Mouse (Mus musculus) hindbrain, postnatal 0 days (tissue): Measurements from ENCODE around the gene Dicer1. TPM values are rescaled to one million over a fixed set of nuclear protein-coding genes. Genes with fewer than 3 reads are reported as not detected.

Source experiments
- ATAC-seq: fragments of 200-750 bp; cut with Nextera tagmentation; 2 replicates; pipeline ENCODE4 v1.8.0; 2017; ENCODE audit warnings: mild to moderate bottlenecking, moderate TSS enrichment, moderate library complexity
- DNase-seq: peaks from one replicate; pipeline ENCODE4 v3.0.0-alpha.2; 2015; ENCODE audit warnings: low spot score
- H3K27ac ChIP-seq: fragments of 300-500 bp; sonication (generic); 2 replicates; pipeline ENCODE4 v1.5.1; 2014; ENCODE audit warnings: mild to moderate bottlenecking
- H3K27me3 ChIP-seq: fragments of 300-500 bp; sonication (generic); 2 replicates; pipeline ENCODE4 v1.6.1; 2014; ENCODE audit warnings: low read length, mixed read lengths; ENCODE audit not compliant: insufficient read depth
- H3K36me3 ChIP-seq: fragments of 300-500 bp; sonication (generic); 2 replicates; pipeline ENCODE4 v1.6.1; 2014; ENCODE audit warnings: low read length, mixed read lengths; ENCODE audit not compliant: insufficient read depth
- H3K4me1 ChIP-seq: fragments of 300-500 bp; sonication (generic); 2 replicates; pipeline ENCODE4 v1.6.1; 2014; ENCODE audit warnings: antibody characterized with exemption, low read length, mixed read lengths; ENCODE audit not compliant: insufficient read depth
- H3K4me2 ChIP-seq: fragments of 300-500 bp; sonication (generic); 2 replicates; pipeline ENCODE4 v1.6.1; 2014; ENCODE audit warnings: low read depth, mild to moderate bottlenecking, low read length, moderate library complexity, mixed read lengths
- H3K4me3 ChIP-seq: fragments of 300-500 bp; sonication (generic); 2 replicates; pipeline ENCODE4 v1.5.1; 2014; ENCODE audit warnings: low read length
- H3K9ac ChIP-seq: fragments of 300-500 bp; sonication (generic); replicated peaks from 2 replicates; pipeline ENCODE4 v1.6.1; 2014; ENCODE audit warnings: mild to moderate bottlenecking, low read length, moderate library complexity, mixed read lengths
- H3K9me3 ChIP-seq: fragments of 300-500 bp; sonication (generic); 2 replicates; pipeline ENCODE4 v1.6.1; 2016; ENCODE audit warnings: low read length, mixed read lengths
- CTCF ChIP-seq: IDR thresholded peaks from 2 replicates; pipeline ENCODE4 v1.5.1; 2016; ENCODE audit warnings: antibody characterized with exemption, control low read depth, low read depth
- WGBS: fragments of 180-500 bp; shearing (Covaris S2); extraction: QIAGEN DNeasy Blood & Tissue Kit; methylation state at CpG from one replicate; pipeline ENCODE4 v1.1.7; 2014; 5-methylcytosine and 5-hydroxymethylcytosine counted together
- polyA plus RNA-seq: library from polyadenylated mRNA; unstranded; fragments of >200 nt; fragmentation: Nextera tagmentation; extraction: Ambion mirVana; gene quantifications from 2 replicates; pipeline ENCODE4 v1.2.1, GENCODE M21; 2015
- total RNA-seq: library from RNA; depleted of rRNA; stranded (reverse); fragments of >200 nt; gene quantifications from 2 replicates; pipeline ENCODE4 v1.2.3, GENCODE M21; 2014

The Dicer1 gene
- total and polyA plus RNA-seq, 2 experiments from 2014 or later = 26.5 to 27.4 TPM

DNA sequence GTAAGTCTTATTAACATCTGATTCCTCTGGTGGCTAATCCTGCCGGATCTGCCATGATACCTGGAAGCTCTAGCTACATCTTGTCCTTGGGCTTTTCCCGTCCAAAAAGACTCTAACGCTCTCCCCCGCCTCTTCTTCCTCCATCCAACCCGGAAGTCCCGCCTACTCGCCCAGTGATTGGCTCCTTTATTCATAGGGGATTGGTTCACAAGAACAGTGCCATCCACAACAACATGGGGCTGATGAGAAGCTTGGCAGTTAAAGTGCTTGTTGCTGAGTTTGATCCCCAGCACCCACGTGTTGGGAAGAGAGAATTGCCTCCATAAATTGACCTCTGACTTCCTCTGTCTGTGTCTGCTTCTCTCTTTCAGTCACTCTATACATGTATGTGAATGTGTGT is 9.7 kb upstream of the Dicer1 start:
- Histone ChIP-seq H3K4me2 (no peak overlapping the region), H3K27me3 (no peaks in the 10 kb centered on the region), H3K27ac (no peak overlapping the region), H3K9me3 (no peaks in the 10 kb centered on the region), H3K9ac (no peak overlapping the region), H3K36me3 (no peaks in the 10 kb centered on the region), H3K4me3 (no peak overlapping the region), H3K4me1 (no peaks in the 10 kb centered on the region)
- no peak for TF ChIP-seq CTCF
- 88% methylated on average over 8 of the region's 8 CpGs for WGBS
- DNase-seq = no peak
- ATAC-seq = no peak

DNA sequence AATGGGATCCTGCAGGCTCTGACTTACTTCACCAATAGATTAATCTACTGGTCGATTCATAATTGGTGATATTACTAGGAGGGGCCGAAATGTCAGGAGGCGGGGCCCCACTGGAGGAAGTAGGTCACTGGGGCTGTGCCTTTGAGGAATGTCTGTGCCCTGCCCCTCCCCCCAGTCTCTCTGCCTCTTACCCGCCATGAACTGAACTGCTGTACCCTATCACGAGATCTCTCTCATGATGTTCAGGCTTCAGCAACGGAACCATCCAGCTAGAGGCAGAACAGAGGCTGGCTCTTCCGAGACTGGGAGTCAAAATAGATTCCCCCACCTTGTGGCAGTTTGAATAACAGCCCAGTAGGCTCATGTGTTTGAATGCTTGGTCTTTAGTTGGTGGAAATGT is 6.3 kb upstream of the Dicer1 start:
- Histone ChIP-seq H3K27ac (no peak overlapping the region), H3K27me3 (no peaks in the 10 kb centered on the region), H3K9ac (no peak overlapping the region), H3K4me3 (no peak overlapping the region), H3K9me3 (no peaks in the 10 kb centered on the region), H3K36me3 (no peaks in the 10 kb centered on the region), H3K4me2 (no peak overlapping the region), H3K4me1 (no peaks in the 10 kb centered on the region)
- ATAC-seq (no peak), DNase-seq (no peak)
- WGBS = 92% methylated on average over 7 of the region's 7 CpGs
- TF ChIP-seq CTCF = no peak

DNA sequence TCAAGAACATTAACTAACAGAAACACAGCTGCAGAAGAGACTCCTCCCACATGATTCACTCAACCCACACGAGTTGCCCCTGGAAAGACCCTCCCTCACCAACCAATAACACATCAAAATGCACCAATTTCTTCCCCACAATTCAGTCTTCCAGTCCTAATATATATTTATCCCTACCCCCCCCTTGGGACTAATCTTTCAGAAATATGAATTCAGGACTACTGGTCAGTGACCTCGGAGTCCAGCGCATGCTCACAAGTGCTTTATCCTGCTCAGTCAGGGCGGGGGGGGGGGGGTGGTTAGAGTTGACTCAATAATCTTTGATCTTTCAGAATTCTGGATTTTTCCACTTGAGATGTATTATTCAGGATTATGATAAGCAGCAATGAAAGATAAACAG is 1.9 kb upstream of the Dicer1 start:
- H3K9me3 ChIP-seq = no peaks in the 10 kb centered on the region
- no peak for TF ChIP-seq CTCF
- no peaks in the 10 kb centered on the region for H3K36me3 ChIP-seq
- DNase-seq (no peak), ATAC-seq (no peak)
- 72% methylated on average over 4 of the region's 4 CpGs for WGBS
- no peak overlapping the region for H3K4me3 ChIP-seq
- H3K4me2 ChIP-seq = no peak overlapping the region
- no peak overlapping the region for H3K9ac ChIP-seq
- H3K4me1 ChIP-seq = peaks cover 18% of the 10 kb centered on the region
- no peaks in the 10 kb centered on the region for H3K27me3 ChIP-seq
- no peak overlapping the region for H3K27ac ChIP-seq

DNA sequence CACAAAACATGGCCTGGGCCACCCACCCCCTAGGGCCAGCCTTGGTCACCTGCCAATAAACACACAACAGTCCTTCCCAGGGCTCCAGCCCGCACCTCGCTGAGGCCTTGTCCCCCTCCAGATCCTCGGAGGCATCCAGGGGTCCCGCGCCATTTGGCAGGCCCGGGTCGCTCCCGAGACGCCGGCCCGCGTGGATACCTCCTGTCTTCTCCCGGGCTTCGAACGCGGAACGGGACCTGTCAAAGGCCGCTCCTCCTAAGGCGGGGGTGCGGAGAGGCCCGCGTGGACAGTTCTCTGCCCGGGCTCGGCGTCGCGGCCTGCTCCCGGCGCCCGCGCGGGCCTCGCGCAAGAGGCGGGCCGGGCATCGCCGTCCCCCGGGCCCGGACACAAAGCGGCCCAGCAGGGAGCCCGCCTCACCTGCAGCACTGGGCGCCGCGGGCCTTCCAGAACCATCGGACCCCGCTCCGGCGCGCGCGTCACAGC is 380 bp downstream of the Dicer1 start:
- peak overlapping the region; percentile 97 for H3K9ac ChIP-seq
- no peak for TF ChIP-seq CTCF
- WGBS = 0% methylated on average over 39 of the region's 52 CpGs
- H3K9me3 ChIP-seq = no peaks in the 10 kb centered on the region
- H3K27me3 ChIP-seq = no peaks in the 10 kb centered on the region
- ATAC-seq (peak; percentile 46), DNase-seq (peak; percentile 50)
- peak overlapping the region; percentile 94 for H3K4me2 ChIP-seq
- peaks cover 18% of the 10 kb centered on the region for H3K4me1 ChIP-seq
- H3K4me3 ChIP-seq = peak overlapping the region; percentile 94
- H3K27ac ChIP-seq = peak overlapping the region; percentile 91
- H3K36me3 ChIP-seq = no peaks in the 10 kb centered on the region

DNA sequence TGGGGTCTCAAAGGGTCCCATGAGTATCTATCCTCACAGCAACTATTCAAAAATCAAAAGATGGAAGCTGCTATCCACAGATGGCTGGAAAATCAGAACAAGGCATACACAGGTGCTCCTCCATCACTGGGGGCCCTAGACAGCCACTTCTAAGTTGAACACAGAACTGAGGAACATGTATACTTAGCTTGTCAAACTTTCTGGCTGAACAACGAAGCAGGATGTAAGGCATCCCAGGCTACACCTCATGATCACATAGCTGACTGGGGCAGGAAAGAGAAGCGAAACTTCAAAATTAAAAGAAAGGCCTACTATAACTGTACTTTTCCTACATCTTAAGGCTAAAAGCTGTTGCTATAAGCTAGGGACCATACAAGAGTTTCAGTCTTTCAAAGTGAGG is 2.8 kb downstream of the Dicer1 start:
- H3K9ac ChIP-seq = no peak overlapping the region
- TF ChIP-seq CTCF = no peak
- no peak for ATAC-seq
- 84% methylated on average over 2 of the region's 2 CpGs for WGBS
- H3K36me3 ChIP-seq = no peaks in the 10 kb centered on the region
- H3K27ac ChIP-seq = no peak overlapping the region
- H3K4me1 ChIP-seq = peaks cover 18% of the 10 kb centered on the region
- 0 out of 2 replicates have a peak overlapping the region, but pooled peaks have one; percentile 94 for H3K4me2 ChIP-seq
- H3K9me3 ChIP-seq = no peaks in the 10 kb centered on the region
- no peak overlapping the region for H3K4me3 ChIP-seq
- DNase-seq = no peak
- H3K27me3 ChIP-seq = no peaks in the 10 kb centered on the region

DNA sequence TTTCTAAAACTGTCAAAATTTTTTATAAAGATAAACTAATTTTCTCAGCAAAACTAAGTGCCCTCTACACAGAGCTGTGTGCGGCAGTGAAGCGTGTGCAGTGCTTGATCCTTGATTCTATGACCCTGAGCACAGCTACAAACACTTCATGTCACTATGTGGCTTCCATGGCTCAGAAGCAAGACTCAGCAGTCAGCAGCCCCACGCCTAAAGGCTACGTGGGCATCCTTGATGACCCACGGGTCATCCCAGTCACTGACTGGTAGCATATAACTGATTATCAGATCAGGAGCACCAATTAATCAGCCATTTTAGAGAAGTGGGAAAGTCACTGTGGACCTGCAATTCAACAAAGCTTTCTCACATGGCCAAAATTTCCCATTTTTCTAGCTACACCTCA is 4.5 kb downstream of the Dicer1 start:
- Histone ChIP-seq H3K4me1 (peaks cover 22% of the 10 kb centered on the region), H3K4me2 (no peak overlapping the region), H3K36me3 (no peaks in the 10 kb centered on the region), H3K9me3 (no peaks in the 10 kb centered on the region), H3K4me3 (no peak overlapping the region), H3K9ac (no peak overlapping the region), H3K27me3 (no peaks in the 10 kb centered on the region), H3K27ac (no peak overlapping the region)
- no peak for ATAC-seq
- TF ChIP-seq CTCF = no peak
- no peak for DNase-seq
- 89% methylated on average over 5 of the region's 5 CpGs for WGBS

DNA sequence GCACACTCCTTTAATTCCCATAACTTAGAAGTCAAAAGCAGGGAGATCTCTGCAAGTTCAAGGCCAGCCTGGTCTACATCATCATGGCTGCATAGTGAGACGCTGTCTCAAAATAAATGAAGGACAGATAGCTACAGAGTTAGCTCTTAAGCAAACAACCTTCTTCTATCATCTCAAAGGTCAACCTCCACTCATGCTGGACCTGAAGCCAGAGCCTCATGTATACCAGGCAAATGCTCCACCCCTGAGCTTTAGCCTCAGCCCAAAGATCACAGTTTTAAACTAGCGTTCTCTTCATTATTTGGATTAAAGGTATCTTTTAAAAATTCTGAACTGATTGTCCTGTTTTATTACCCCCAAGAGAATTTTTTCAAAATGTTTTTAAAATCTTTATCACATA is 5.2 kb downstream of the Dicer1 start:
- no peak overlapping the region for H3K4me3 ChIP-seq
- no peak for ATAC-seq
- H3K9me3 ChIP-seq = no peaks in the 10 kb centered on the region
- peaks cover 22% of the 10 kb centered on the region for H3K4me1 ChIP-seq
- H3K36me3 ChIP-seq = no peaks in the 10 kb centered on the region
- no peak for TF ChIP-seq CTCF
- no peak overlapping the region for H3K27ac ChIP-seq
- WGBS = 96% methylated on average over 2 of the region's 2 CpGs
- no peak overlapping the region for H3K4me2 ChIP-seq
- H3K27me3 ChIP-seq = no peaks in the 10 kb centered on the region
- H3K9ac ChIP-seq = no peak overlapping the region
- no peak for DNase-seq
